Mouse (Mus musculus) limb, embryonic 12.5 days (tissue): ENCODE data around the gene Olfr695. TPM values are rescaled to one million over a fixed set of nuclear protein-coding genes. Genes with fewer than 3 reads are reported as not detected.

ENCODE experiments used
- ATAC-seq: fragments of 200-750 bp; cut with Nextera tagmentation; 2 replicates; pipeline ENCODE4 v1.8.0; 2017; ENCODE audit warnings: low read depth, moderate TSS enrichment; ENCODE audit not compliant: insufficient number of reproducible peaks, insufficient read depth, low FRiP score, low TSS enrichment
- H3K27ac ChIP-seq: fragments of 300-500 bp; sonication (generic); 2 replicates; pipeline ENCODE4 v1.5.1; 2016; ENCODE audit warnings: mild to moderate bottlenecking, moderate library complexity
- H3K27me3 ChIP-seq: fragments of 300-500 bp; sonication (generic); 2 replicates; pipeline ENCODE4 v1.6.1; 2016; ENCODE audit warnings: mild to moderate bottlenecking, moderate library complexity
- H3K36me3 ChIP-seq: fragments of 300-500 bp; sonication (generic); 2 replicates; pipeline ENCODE4 v1.6.1; 2016; ENCODE audit warnings: mild to moderate bottlenecking, moderate library complexity
- H3K4me1 ChIP-seq: fragments of 300-500 bp; sonication (generic); replicated peaks from 2 replicates; pipeline ENCODE4 v1.6.1; 2016
- H3K4me2 ChIP-seq: fragments of 300-500 bp; sonication (generic); 2 replicates; pipeline ENCODE4 v1.6.1; 2016; ENCODE audit warnings: mild to moderate bottlenecking, moderate library complexity
- H3K4me3 ChIP-seq: fragments of 300-500 bp; sonication (generic); replicated peaks from 2 replicates; pipeline ENCODE4 v1.5.1; 2016; ENCODE audit warnings: mild to moderate bottlenecking
- H3K9ac ChIP-seq: fragments of 300-500 bp; sonication (generic); replicated peaks from 2 replicates; pipeline ENCODE4 v1.6.1; 2016; ENCODE audit warnings: mild to moderate bottlenecking, moderate library complexity
- H3K9me3 ChIP-seq: fragments of 300-500 bp; sonication (generic); 2 replicates; pipeline ENCODE4 v1.6.1; 2016; ENCODE audit warnings: mild to moderate bottlenecking, moderate library complexity
- WGBS: fragments of 180-500 bp; shearing (Covaris S2); methylation state at CpG from one replicate; pipeline ENCODE4 v1.1.7; 2016; 5-methylcytosine and 5-hydroxymethylcytosine counted together
- polyA plus RNA-seq: library from polyadenylated mRNA; unstranded; fragments of >200 nt; fragmentation: Nextera tagmentation; extraction: Ambion mirVana; gene quantifications from 2 replicates; pipeline ENCODE4 v1.2.1, GENCODE M21; 2016

Gene Olfr695
- polyA plus RNA-seq, 1 experiment from 2014 or later, result not detected

DNA sequence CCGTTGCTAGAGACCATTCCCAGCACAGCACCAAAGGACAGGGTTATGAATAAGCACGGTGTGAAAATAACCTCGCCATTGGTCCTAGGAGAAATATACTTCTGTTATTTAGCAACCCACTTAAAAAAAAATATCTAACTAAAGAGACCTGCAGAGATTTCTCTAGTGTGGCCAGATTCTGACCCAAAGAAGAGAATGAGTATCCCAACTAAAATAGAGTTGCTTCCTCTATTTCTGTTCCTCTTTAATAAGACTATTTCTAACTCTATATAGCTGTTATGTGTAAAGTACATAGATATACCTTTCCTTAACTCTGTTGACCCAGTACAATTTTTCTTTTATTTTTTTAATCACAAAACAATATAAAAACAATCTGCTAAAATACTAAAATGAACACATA lies 23.2 kb downstream of the Olfr695 start:
- Histone ChIP-seq H3K4me2 (no peak overlapping the region), H3K4me1 (no peaks in the 10 kb centered on the region), H3K27me3 (no peaks in the 10 kb centered on the region), H3K4me3 (no peak overlapping the region), H3K9ac (no peak overlapping the region), H3K9me3 (no peaks in the 10 kb centered on the region), H3K36me3 (no peaks in the 10 kb centered on the region), H3K27ac (no peak overlapping the region)
- 85% methylated on average over 3 of the region's 3 CpGs for WGBS
- ATAC-seq, result no peak

DNA sequence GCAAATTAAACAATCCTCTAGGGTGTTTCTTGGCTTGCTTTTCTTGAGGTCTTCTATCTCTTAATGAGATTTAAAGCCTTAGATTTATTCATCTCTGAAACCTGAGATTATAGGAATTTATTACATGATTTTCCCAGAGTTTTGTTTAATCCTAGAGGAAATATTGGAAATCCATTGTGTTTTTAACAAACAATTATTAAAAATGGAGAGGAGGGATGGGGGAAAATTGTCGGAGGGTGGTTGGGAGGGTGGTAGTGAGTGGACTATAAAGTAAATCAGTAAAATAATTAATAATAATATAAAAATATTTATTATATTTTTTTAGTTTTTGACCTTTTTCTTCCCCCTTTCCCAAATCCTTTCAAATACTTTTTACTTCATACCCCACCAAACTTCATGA lies 24.5 kb downstream of the Olfr695 start, which contains the start of gene Olfr694:
Gene Olfr694, minus strand, starts transcription at position 101 of the 400 bp plus-strand sequence.
- WGBS, result 78% methylated on average over 1 of the region's 1 CpGs
- Histone ChIP-seq H3K9ac (no peak within 1 kb of the TSS), H3K4me2 (no peak within 1 kb of the TSS), H3K4me3 (no peak within 1 kb of the TSS), H3K36me3 (no peaks in the 10 kb centered on the region), H3K9me3 (no peaks in the 10 kb centered on the region), H3K27me3 (no peaks in the 10 kb centered on the region), H3K4me1 (no peaks in the 10 kb centered on the region), H3K27ac (no peak within 1 kb of the TSS)
- no peak for ATAC-seq

DNA sequence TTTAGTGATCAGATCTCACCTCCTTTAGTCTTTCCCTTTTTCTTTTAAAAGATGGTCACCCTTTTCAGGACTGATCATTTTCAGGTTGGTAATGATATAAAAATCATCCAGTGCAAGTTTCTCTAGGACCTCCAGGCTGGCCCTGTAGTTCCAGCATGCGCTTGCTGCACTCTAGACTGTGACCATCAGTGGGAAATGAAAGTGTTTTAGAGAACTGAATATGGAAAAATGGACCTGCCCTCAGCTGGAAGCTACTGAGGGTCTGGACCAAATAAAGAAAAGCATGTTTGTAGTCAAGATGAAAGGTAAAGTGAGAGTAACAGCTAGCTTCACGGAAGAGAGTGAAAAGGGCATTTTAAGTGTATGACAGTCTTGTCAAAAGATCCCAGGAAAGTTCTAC lies 30.8 kb downstream of the Olfr695 start:
- H3K4me3 ChIP-seq, result no peak overlapping the region
- H3K36me3 ChIP-seq, result no peaks in the 10 kb centered on the region
- H3K9ac ChIP-seq, result no peak overlapping the region
- H3K4me1 ChIP-seq, result no peaks in the 10 kb centered on the region
- 90% methylated on average over 2 of the region's 2 CpGs for WGBS
- no peak overlapping the region for H3K4me2 ChIP-seq
- no peak overlapping the region for H3K27ac ChIP-seq
- no peak for ATAC-seq
- no peaks in the 10 kb centered on the region for H3K9me3 ChIP-seq
- H3K27me3 ChIP-seq, result no peaks in the 10 kb centered on the region

DNA sequence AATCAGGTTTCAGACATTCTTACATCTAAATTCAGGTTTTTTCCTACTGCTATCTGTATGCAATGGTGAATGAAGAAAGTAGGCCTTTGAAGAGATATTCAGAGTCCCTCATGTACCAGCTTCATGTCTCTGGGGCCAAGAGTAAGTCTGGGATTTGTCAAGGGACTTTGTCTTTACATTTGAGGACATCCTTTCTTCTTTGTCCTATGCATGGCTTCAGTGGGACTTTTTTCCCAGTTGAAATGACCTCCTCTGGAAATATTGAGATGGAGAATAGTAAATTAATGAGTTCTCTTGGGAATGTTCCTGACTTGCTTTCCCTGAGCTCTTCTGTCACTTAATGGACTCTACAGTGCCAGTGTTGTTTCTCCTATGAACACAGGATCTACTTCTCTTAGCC lies 35.7 kb downstream of the Olfr695 start, which contains the start of gene Olfr693:
Gene Olfr693, minus strand, starts transcription at position 101 of the 400 bp plus-strand sequence.
- Histone ChIP-seq H3K9ac (no peak within 1 kb of the TSS), H3K4me2 (no peak within 1 kb of the TSS), H3K9me3 (no peaks in the 10 kb centered on the region), H3K4me3 (no peak within 1 kb of the TSS), H3K27ac (no peak within 1 kb of the TSS), H3K27me3 (no peaks in the 10 kb centered on the region), H3K36me3 (no peaks in the 10 kb centered on the region), H3K4me1 (no peaks in the 10 kb centered on the region)
- ATAC-seq, result no peak

Other genes starting within 250 kb of the Olfr695 start
- gene Olfr693, start 35.8 kb downstream of the Olfr695 start, polyA plus RNA-seq, result not detected in 2 replicates
- gene Olfr694, start 24.6 kb downstream of the Olfr695 start, polyA plus RNA-seq, result not detected in 2 replicates
- not detected in 2 replicates for gene Olfr697, start 26.0 kb upstream of the Olfr695 start, polyA plus RNA-seq
- gene Olfr698, start 39.0 kb upstream of the Olfr695 start, polyA plus RNA-seq, result not detected in 2 replicates
- not detected in 2 replicates for gene Olfr699, start 76.8 kb upstream of the Olfr695 start, polyA plus RNA-seq
- gene Olfr700, start 92.4 kb upstream of the Olfr695 start, polyA plus RNA-seq, result not detected in 2 replicates
- not detected in 2 replicates for gene Olfr701, start 97.7 kb upstream of the Olfr695 start, polyA plus RNA-seq
- gene Olfr702, start 117.5 kb upstream of the Olfr695 start, polyA plus RNA-seq, result not detected in 2 replicates
- not detected in 2 replicates for gene Olfr703, start 127.0 kb upstream of the Olfr695 start, polyA plus RNA-seq
- not detected in 2 replicates for gene Olfr704, start 146.8 kb upstream of the Olfr695 start, polyA plus RNA-seq
- gene Olfr705, start 160.5 kb upstream of the Olfr695 start, polyA plus RNA-seq, result not detected in 2 replicates
- gene Olfr706, start 171.8 kb upstream of the Olfr695 start, polyA plus RNA-seq, result not detected in 2 replicates
- gene Olfr707, start 184.8 kb upstream of the Olfr695 start, polyA plus RNA-seq, result not detected in 2 replicates
- not detected in 2 replicates for gene Olfr1532-ps1, start 191.6 kb upstream of the Olfr695 start, polyA plus RNA-seq
- gene Olfr709-ps1, start 215.8 kb upstream of the Olfr695 start, polyA plus RNA-seq, result not detected in 2 replicates
- not detected in 2 replicates for gene Olfr710, start 231.9 kb upstream of the Olfr695 start, polyA plus RNA-seq
- not detected in 2 replicates for gene Olfr6, start 247.5 kb upstream of the Olfr695 start, polyA plus RNA-seq